Mouse (Mus musculus): ENCODE measurements around the gene Siglecg. TPM values are rescaled to one million over a fixed set of nuclear protein-coding genes. Genes with fewer than 3 reads are reported as not detected.

Gene Siglecg
- polyA plus RNA-seq, 1 experiment, result 11.8 TPM

DNA sequence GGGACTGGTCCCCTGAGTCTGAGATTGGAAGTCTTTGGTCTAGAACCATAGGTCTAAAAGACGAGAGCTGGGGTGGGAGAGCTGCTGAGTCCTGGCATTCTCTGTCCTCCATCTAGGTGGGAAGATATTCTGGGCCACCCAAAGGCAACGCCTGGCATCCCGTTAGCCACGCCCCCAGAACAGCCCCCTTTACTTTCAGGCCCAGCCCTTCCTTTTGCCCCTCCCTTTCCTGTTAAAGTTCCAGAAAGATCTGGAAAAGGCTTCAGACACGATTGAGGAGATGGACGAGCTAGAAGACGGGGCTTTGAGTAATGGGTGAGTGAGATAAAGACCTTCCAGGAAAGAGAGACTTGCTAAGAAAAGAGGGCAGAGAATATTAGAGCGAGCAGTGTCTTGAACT, 19.4 kb downstream of the Siglecg start, which contains the start of gene Lim2:
Gene Lim2, plus strand, starts transcription at position 265 of the 400 bp plus-strand sequence.
- 79% methylated on average over 8 of the region's 8 CpGs for WGBS
- Histone ChIP-seq H3K27me3 (ENCODE audit: control insufficient read depth, insufficient read depth, low read length) (no peaks in the 10 kb centered on the region), H3K4me3 (ENCODE audit: low read depth, low read length) (no peak within 1 kb of the TSS), H3K27ac (ENCODE audit: insufficient read depth, low read depth, low read length) (no peak within 1 kb of the TSS), H3K4me1 (ENCODE audit: control insufficient read depth, insufficient read depth, insufficient read length, low read length) (no peaks in the 10 kb centered on the region), H3K36me3 (ENCODE audit: control insufficient read depth, insufficient read depth, low read length) (no peaks in the 10 kb centered on the region)
- no peak for TF ChIP-seq CTCF (IDR thresholded peaks at IDR 0.05; ENCODE audit: extremely low read depth, insufficient read length, insufficient replicate concordance, low read depth, low read length)
- TF ChIP-seq POLR2A (IDR thresholded peaks at IDR 0.05; ENCODE audit: low read depth, low read length), result no peak

DNA sequence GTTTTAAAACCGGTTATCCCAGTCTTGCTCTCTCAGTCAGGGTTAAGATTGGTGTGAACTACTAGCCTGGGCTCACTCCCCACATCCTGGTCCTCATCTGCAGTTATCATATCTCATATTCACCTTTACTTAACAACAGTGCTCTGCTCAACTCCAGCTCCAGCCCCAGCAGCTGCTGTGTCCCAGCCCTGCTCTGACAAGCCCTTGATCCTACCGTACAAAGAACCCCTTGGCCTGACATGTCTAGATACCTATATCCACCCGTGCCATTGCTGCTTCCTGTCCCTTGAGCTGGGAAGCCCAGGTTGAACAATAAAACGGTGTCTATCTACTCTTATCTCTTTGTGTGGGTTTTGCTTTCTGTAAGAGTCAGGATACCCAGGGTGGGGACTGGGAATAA, 21.5 kb downstream of the Siglecg start:
- no peak overlapping the region for H3K27ac ChIP-seq (ENCODE audit: insufficient read depth, low read depth, low read length)
- 20% methylated on average over 4 of the region's 4 CpGs for WGBS
- no peaks in the 10 kb centered on the region for H3K36me3 ChIP-seq (ENCODE audit: control insufficient read depth, insufficient read depth, low read length)
- no peaks in the 10 kb centered on the region for H3K27me3 ChIP-seq (ENCODE audit: control insufficient read depth, insufficient read depth, low read length)
- no peaks in the 10 kb centered on the region for H3K4me1 ChIP-seq (ENCODE audit: control insufficient read depth, insufficient read depth, insufficient read length, low read length)
- TF ChIP-seq CTCF (IDR thresholded peaks at IDR 0.05; ENCODE audit: extremely low read depth, insufficient read length, insufficient replicate concordance, low read depth, low read length), result no peak
- no peak for TF ChIP-seq POLR2A (IDR thresholded peaks at IDR 0.05; ENCODE audit: low read depth, low read length)
- no peak overlapping the region for H3K4me3 ChIP-seq (ENCODE audit: low read depth, low read length)

DNA sequence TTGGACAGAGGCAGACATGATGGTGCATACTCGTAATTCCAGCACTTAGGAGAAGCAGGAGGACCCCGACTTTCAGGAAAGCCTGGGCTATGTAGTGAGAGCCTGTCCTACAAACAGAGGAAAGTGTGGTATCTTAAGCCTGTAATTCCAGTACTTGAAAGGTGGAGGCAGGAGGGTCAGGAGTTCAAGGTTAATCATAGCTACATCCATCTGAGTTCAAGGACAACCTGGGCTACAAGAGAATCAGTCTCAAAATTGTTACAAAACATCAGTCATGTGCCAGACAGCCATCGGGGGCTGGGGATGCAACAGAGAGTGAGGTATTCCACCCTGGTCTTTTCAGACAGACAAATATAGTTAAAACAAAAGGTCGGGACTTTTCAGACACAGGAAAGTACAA, 24.9 kb downstream of the Siglecg start:
- WGBS, result 68% methylated on average over 4 of the region's 4 CpGs

DNA sequence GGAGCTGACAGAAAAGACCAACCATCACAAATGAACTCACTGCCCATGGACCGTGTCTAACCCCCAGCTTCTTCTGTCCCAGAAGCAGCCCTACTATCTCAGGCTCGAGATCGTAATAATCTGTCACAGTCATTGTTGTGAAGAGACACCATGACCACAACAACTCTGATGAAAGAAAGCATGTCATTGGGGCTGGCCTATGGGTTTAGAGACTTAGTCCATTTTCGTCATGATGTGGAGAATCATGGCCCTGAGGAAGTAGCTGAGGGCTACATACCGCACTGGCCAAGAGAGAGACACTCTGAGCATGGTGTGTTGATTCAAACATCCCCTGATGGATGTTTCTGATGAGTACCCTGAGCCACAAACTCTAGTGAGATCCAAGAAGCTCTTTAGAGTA, 26.7 kb downstream of the Siglecg start:
- 83% methylated on average over 5 of the region's 5 CpGs for WGBS
- TF ChIP-seq POLR2A (IDR thresholded peaks at IDR 0.05; ENCODE audit: low read depth, low read length) (no peak), CTCF (IDR thresholded peaks at IDR 0.05; ENCODE audit: extremely low read depth, insufficient read length, insufficient replicate concordance, low read depth, low read length) (no peak)
- H3K36me3 ChIP-seq (ENCODE audit: control insufficient read depth, insufficient read depth, low read length), result no peaks in the 10 kb centered on the region
- H3K27me3 ChIP-seq (ENCODE audit: control insufficient read depth, insufficient read depth, low read length), result no peaks in the 10 kb centered on the region
- no peak overlapping the region for H3K27ac ChIP-seq (ENCODE audit: insufficient read depth, low read depth, low read length)
- no peak overlapping the region for H3K4me3 ChIP-seq (ENCODE audit: low read depth, low read length)
- H3K4me1 ChIP-seq (ENCODE audit: control insufficient read depth, insufficient read depth, insufficient read length, low read length), result no peaks in the 10 kb centered on the region

More for the DNA sequence above, 24.9 kb downstream of the Siglecg start:
- Histone ChIP-seq H3K4me1 (ENCODE audit: control insufficient read depth, insufficient read depth, insufficient read length, low read length) (no peaks in the 10 kb centered on the region), H3K4me3 (ENCODE audit: low read depth, low read length) (no peak overlapping the region), H3K27me3 (ENCODE audit: control insufficient read depth, insufficient read depth, low read length) (no peaks in the 10 kb centered on the region), H3K27ac (ENCODE audit: insufficient read depth, low read depth, low read length) (no peak overlapping the region), H3K36me3 (ENCODE audit: control insufficient read depth, insufficient read depth, low read length) (no peaks in the 10 kb centered on the region)
- TF ChIP-seq CTCF (IDR thresholded peaks at IDR 0.05; ENCODE audit: extremely low read depth, insufficient read length, insufficient replicate concordance, low read depth, low read length) (no peak), POLR2A (IDR thresholded peaks at IDR 0.05; ENCODE audit: low read depth, low read length) (no peak)

DNA sequence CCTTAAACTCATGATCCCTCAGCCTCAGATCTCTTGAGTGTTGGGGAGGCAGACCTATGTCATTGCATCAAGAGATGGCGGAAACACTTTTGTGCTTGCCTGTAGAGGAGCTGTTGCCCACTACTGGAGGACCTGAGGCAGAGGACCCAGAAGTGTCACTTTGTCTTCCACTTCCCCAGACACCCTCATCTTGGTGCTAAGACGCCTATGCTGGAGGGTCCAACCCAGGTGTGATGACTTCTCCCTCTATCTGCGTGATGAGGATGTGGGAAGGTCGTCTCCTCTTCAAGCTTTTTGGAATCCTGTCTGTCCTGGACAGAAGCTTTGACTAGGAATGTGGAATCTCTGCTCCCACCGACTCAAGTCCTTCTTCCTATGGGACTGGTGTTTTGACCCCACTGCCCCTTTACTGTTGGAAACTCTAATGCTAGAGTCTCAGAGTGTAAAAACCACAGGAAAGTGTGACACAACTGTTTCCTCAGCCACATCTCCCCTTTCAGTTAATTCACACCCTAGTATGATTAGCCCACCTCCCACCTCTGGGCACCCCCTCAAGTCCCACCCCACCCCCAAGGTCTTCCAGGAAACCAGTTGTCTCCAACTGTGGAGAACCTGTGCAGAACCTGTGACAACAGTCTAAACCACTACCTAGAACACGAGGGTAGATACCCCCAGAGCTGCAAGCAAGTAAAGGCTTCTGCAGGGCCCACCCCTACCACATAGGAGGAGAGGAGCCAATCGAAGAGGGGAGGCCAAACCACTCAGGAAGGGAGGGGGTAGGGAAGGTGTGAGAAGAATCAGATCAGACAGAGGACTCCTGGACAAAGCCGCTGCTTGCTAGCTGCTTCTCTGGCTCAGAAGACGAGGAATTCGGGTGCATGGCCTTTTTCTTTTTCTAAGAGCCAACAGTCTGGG, 28.6 kb downstream of the Siglecg start, which contains the start of gene Nkg7:
Gene Nkg7, plus strand, starts transcription at position 733 of the 915 bp plus-strand sequence.
- Histone ChIP-seq H3K36me3 (ENCODE audit: control insufficient read depth, insufficient read depth, low read length) (no peaks in the 10 kb centered on the region), H3K4me1 (ENCODE audit: control insufficient read depth, insufficient read depth, insufficient read length, low read length) (no peaks in the 10 kb centered on the region), H3K4me3 (ENCODE audit: low read depth, low read length) (peak within 1 kb of the TSS; percentile 45), H3K27ac (ENCODE audit: insufficient read depth, low read depth, low read length) (peak within 1 kb of the TSS; percentile 49), H3K27me3 (ENCODE audit: control insufficient read depth, insufficient read depth, low read length) (no peaks in the 10 kb centered on the region)
- TF ChIP-seq CTCF (IDR thresholded peaks at IDR 0.05; ENCODE audit: extremely low read depth, insufficient read length, insufficient replicate concordance, low read depth, low read length) (no peak), POLR2A (IDR thresholded peaks at IDR 0.05; ENCODE audit: low read depth, low read length) (no peak)
- WGBS, result 71% methylated on average over 10 of the region's 10 CpGs

DNA sequence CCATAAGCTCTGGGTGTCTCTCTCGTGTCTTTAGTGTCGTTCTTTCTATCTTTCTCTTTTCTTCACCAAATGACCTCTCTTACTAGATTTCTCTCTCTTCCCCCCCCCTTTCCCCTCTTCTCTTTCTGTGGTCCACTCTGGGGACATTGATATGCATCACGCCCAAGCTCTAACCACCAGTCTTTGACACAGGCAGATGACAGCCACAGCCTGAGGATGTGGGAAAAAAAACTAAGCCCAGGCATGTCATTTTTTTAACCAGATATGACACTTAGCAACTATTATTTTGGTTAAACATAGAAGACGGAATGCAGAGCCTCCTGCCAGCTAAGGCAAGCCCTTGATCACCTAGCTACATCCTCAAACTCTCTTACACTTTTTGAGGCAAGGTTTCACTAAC, 30.6 kb downstream of the Siglecg start:
- peak overlapping the region; percentile 35; the same call in 1 of the 2 replicates for H3K27ac ChIP-seq (ENCODE audit: insufficient read depth, low read depth, low read length)
- WGBS, result 65% methylated on average over 4 of the region's 4 CpGs
- no peak for TF ChIP-seq CTCF (IDR thresholded peaks at IDR 0.05; ENCODE audit: extremely low read depth, insufficient read length, insufficient replicate concordance, low read depth, low read length)
- no peak for TF ChIP-seq POLR2A (IDR thresholded peaks at IDR 0.05; ENCODE audit: low read depth, low read length)
- no peaks in the 10 kb centered on the region; the same call in 1 of the 2 replicates for H3K4me1 ChIP-seq (ENCODE audit: control insufficient read depth, insufficient read depth, insufficient read length, low read length)
- no peaks in the 10 kb centered on the region for H3K27me3 ChIP-seq (ENCODE audit: control insufficient read depth, insufficient read depth, low read length)
- H3K4me3 ChIP-seq (ENCODE audit: low read depth, low read length), result no peak overlapping the region; the same call in 1 of the 2 replicates
- no peaks in the 10 kb centered on the region for H3K36me3 ChIP-seq (ENCODE audit: control insufficient read depth, insufficient read depth, low read length)

DNA sequence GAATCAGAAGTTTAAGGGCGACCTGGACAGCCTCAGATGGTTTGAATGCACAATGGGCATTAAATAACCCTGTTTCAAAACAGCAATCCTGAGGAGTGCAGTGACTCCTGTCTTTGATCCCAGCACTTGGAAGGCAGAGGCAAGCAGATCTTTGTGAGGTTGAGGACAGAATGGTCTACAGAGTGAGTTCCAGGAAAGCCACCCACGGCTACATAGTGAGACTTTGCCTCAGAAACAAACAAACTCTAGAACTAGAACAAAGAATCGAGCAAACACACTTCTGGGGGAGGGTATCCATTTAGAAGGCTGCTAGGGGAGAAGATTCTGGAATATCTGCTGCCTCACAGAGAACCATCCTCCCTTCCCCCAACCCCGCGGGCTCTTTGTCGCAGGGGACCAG, 32.5 kb downstream of the Siglecg start, which contains the start of gene Cldnd2:
Gene Cldnd2, plus strand, starts transcription at position 301 of the 400 bp plus-strand sequence.
- no peaks in the 10 kb centered on the region for H3K36me3 ChIP-seq (ENCODE audit: control insufficient read depth, insufficient read depth, low read length)
- WGBS, result 78% methylated on average over 6 of the region's 6 CpGs
- TF ChIP-seq POLR2A (IDR thresholded peaks at IDR 0.05; ENCODE audit: low read depth, low read length), result no peak
- TF ChIP-seq CTCF (IDR thresholded peaks at IDR 0.05; ENCODE audit: extremely low read depth, insufficient read length, insufficient replicate concordance, low read depth, low read length), result no peak
- peaks cover 4% of the 10 kb centered on the region for H3K4me1 ChIP-seq (ENCODE audit: control insufficient read depth, insufficient read depth, insufficient read length, low read length)
- H3K27me3 ChIP-seq (ENCODE audit: control insufficient read depth, insufficient read depth, low read length), result no peaks in the 10 kb centered on the region
- no peak within 1 kb of the TSS for H3K4me3 ChIP-seq (ENCODE audit: low read depth, low read length)
- H3K27ac ChIP-seq (ENCODE audit: insufficient read depth, low read depth, low read length), result 0 out of 2 replicates have a peak within 1 kb of the TSS, but pooled peaks have one; percentile 3
